Mouse (Mus musculus): ENCODE measurements at regions not wholly inside any gene's neighbourhood (a gene's known extent, or its start where the extent isn't known, plus 50 kb on each side); places are given as distances from the start of the nearest gene placed in this dataset.

DNA sequence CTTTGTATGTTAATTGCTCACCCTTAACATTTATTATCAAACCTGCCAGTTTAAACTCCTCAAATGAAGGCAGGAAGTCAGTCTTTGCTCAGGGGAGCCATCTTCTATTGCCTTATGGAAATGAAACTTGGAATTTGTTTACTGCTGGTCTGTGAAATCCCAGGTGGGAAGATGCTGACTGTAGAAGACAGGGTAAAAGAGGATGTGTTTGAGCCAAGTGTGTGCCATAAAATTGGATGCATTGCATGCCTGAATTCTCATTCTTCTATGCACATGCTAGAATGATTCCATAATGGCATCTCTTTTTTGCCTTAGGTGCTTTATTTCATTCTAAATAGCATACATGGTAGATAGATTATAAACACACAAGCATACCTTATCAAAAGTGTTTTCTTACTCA is 1249.9 kb upstream of the Lrrc6 start:
- in situ Hi-C loops (cut with MboI, MseI): no loop called here

DNA sequence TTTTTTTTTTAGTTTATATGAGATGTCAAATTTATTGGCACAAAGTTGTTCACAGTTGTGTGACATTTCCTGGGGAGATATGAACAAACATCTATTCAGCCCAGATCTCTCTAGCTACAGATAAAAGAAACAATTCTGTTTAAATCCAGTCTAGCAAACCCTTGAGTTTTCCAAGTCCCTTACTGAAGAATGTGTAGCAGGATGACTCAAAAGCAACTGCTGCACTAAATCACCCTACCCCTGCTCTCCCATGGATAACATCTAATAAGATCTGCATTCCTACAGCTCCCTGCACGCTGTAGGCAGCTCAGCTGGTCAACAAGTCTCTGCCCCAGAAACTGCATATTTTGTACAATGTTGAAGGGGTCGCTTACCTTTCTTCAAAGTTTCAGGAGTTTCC is 1242.6 kb upstream of the Lrrc6 start:
- in situ Hi-C loops (cut with MboI, MseI): no loop called here

- in situ Hi-C loops (cut with MboI, MseI): loop anchor here in 1 of 2 experiments (5.0 kb wide), 1 partner anchor 61 kb away; no protein-coding TSS in a partner anchor
Measured at GRCm38 (mm10) chr15:67732988-67733387, 1232.3 kb upstream of the Lrrc6 start.

- in situ Hi-C loops (cut with MboI, MseI): no loop called here
Measured at GRCm38 (mm10) chr15:67729492-67729891, 1228.8 kb upstream of the Lrrc6 start.

DNA sequence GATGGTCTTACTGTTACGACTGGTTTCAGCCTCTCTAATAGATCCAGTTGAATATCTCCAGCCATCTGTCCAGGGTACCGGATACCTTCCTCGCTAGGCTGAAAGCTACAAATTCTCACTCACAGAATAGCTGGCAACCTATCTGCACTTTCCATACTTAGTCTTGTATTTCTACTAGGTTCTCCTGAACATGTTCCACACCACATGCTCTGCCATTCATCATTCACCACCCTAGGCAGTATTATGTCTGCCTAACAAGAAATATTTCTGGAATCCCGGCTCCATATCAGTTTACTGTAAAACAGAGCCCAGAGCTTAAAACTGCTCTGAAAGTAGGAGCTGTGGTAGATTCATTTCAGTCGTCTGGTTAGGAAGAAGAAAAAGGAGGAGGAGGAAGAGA is 1224.5 kb upstream of the Lrrc6 start:
- in situ Hi-C loops (cut with MboI, MseI): no loop called here

- in situ Hi-C loops (cut with MboI, MseI): loop anchor here in 1 of 2 experiments (10.0 kb wide), 1 partner anchor 721 kb away; no protein-coding TSS in a partner anchor
Measured at GRCm38 (mm10) chr15:67714203-67714602, 1213.5 kb upstream of the Lrrc6 start.

- in situ Hi-C loops (cut with MboI, MseI): no loop called here
Measured at GRCm38 (mm10) chr15:67686140-67686539, 1185.4 kb upstream of the Lrrc6 start.

GRCm38 (mm10) chr15:67673276-67673675 is 1172.6 kb upstream of the Lrrc6 start:
- in situ Hi-C loops (cut with MboI, MseI): loop anchor here (5.0 kb wide), 2 partner anchors 51 to 59 kb away; no protein-coding TSS in a partner anchor

GRCm38 (mm10) chr15:67636155-67636554 is 1135.4 kb upstream of the Lrrc6 start:
- in situ Hi-C loops (cut with MboI, MseI): no loop called here

- in situ Hi-C loops (cut with MboI, MseI): no loop called here
Measured at GRCm38 (mm10) chr15:67626704-67627287, 1126.1 kb upstream of the Lrrc6 start.

DNA sequence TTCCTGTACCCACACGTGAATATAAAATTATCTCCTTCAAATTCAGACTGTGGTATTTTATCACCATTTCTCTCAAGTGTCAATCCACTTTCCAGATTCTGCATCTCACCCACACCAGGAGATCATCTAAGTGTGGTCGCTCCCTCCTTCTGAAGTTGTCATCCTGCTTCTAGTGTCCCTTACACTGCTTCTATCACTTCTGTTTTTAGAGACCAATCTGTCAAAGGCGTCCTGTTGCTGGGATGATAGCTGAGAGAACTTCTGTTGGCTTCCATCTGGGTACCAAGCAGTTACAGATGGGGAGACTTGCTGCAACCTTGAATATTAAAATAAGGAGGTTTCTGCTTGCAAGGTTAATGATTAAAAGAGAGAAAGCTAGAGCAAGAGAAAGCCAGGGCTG is 1111.2 kb upstream of the Lrrc6 start:
- in situ Hi-C loops (cut with MboI, MseI): no loop called here

DNA sequence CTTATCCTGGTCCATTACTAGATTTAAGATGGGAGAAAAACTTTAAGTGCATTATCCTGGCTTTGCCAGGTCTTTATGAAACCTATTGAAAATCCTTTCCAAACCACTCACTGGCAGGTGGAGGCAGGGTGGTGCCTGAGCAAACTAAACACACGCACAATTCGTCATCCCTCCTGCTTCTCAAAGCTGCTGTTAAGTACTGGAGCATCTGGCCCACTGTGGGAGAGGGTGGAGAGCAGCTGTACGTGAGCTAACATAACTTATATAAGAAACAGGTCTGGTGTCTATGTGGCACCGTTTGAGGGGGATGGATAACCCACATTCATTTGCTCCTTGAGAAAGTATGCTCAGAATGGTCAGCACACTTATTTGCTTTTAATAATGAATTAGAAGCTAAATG is 1097.7 kb upstream of the Lrrc6 start:
- in situ Hi-C loops (cut with MboI, MseI): no loop called here

DNA sequence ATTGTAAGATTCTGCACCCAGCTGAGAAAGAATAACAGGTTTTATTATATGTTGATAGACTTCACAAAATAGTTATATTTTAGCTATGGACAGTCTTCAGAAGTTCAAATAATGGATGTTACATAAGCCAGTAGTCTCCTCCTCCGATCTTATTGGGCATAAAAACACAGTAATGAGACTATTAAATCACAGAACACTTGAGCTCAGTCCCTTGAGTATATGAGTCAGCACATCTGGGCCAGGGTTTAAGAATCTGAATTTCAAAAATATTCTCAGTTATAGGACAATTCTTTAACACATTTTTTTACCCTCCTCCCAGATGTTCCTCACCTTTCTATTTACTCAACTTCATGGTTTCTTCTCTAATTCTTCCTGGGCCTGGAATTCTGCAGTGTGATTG is 1075.9 kb upstream of the Lrrc6 start:
- in situ Hi-C loops (cut with MboI, MseI): loop anchor here in 1 of 2 experiments (5.0 kb wide), 1 partner anchor 94 kb away; no protein-coding TSS in a partner anchor

GRCm38 (mm10) chr15:67571614-67572013 is 1070.9 kb upstream of the Lrrc6 start:
- in situ Hi-C loops (cut with MboI, MseI): no loop called here

DNA sequence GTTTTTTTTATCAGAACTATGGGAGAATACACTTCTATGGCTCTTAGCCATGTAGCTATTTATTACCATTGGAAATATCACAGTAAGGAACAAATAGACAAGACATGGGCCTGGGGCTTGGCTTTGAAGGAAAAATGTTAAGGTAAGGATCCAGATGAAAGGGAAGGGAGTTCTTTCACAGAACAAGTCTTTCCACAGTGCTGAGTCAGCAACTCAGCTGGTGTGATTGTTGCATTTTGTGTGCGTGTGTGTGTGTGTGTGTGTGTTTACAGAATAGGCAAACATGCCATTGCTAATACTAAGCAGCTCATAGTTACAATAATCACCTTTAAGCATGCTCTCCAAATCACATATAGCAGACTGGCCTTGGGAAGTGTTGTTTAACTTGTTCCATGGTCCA is 1056.6 kb upstream of the Lrrc6 start:
- in situ Hi-C loops (cut with MboI, MseI): loop anchor here in 1 of 2 experiments (10.0 kb wide), 1 partner anchor 1443 kb away; no protein-coding TSS in a partner anchor

GRCm38 (mm10) chr15:67551911-67552310 is 1051.2 kb upstream of the Lrrc6 start:
- in situ Hi-C loops (cut with MboI, MseI): loop anchor here in 1 of 2 experiments (10.0 kb wide), 1 partner anchor 1437 kb away; no protein-coding TSS in a partner anchor

DNA sequence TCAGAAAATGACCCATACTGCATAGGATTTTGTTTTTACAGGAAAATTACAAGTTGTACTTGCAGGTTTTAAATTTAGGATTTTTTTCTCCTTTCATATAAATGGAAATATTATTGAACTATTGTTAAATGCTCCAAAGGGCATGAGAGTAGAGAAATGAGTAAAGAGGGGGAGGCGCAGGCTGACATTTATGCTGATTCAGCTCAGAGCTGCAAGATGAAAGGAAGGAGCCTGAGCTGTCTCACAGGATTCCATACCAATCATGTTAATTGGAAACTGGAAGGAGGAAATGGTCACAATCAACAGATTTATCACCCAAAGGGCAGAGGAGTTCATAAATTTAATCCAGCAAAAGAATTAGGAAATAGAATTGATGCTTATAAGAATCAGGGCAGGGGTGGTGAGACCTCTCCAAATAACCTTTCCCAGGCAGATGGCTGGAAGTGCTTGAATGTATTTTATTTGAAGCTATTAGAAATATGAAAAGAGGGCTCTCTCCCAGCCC is 1046.2 kb upstream of the Lrrc6 start:
- in situ Hi-C loops (cut with MboI, MseI): no loop called here

- in situ Hi-C loops (cut with MboI, MseI): no loop called here
Measured at GRCm38 (mm10) chr15:67545745-67546144, 1045.0 kb upstream of the Lrrc6 start.

DNA sequence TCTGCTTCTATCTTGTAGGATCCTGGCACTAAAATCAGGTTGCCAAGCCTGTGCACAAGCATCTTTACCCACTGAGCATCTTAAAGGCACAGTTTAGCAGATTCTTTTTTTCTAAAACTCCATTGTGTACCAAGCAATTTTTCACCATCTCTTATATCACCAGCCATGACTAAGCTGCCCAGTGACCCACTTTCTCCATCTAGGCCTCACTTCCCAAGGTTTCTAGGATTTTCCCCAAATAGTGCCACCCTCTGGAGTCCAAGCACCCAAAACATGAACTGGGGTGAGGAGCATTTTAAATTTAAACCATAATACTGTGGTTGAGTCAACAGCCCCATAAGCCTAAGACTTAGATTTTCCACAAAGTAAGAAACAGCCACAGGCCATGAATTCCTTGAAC is 1013.0 kb upstream of the Lrrc6 start:
- in situ Hi-C loops (cut with MboI, MseI): no loop called here

- in situ Hi-C loops (cut with MboI, MseI): no loop called here
Measured at GRCm38 (mm10) chr15:67495001-67495658, 994.4 kb upstream of the Lrrc6 start.

GRCm38 (mm10) chr15:67481733-67482132 is 981.0 kb upstream of the Lrrc6 start:
- in situ Hi-C loops (cut with MboI, MseI): loop anchor here in 1 of 2 experiments (5.0 kb wide), 1 partner anchor 96 kb away; no protein-coding TSS in a partner anchor

DNA sequence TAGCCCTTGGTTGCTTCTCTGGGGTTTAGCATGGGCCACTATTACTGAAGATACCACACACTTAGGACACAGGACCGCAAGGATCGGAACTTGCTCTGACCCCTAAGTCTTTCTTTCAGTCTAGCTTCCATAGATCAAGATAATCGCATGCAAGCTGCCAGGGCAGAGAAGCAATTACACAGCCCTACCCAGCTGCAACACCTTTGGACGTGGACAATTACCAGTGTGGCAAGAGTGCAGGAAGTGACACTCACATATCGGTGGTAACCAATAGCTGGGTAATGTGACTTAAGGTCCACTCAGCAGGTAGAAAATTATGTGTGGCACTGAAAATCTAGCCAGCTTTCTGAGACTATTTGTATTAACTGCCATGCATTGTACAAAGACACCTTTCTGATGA is 973.6 kb upstream of the Lrrc6 start:
- in situ Hi-C loops (cut with MboI, MseI): no loop called here

DNA sequence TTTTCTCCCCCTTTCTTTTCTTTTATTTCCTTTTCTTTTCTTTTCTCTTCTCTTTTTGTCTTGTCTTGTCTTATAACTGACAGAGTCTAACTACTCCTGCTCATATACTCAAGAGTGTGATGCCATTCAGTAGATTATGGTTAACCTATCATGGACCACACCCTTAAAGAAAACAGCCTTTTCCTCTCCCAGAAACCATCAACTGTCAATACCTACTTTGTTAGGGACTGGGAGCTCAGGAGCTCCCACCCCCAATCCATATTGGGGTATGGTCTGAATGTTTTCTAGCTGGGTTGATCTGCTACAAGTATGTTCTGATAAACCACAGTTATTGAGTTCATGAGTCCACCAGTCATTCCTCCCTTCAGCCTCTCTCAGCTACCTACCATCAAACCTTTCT is 972.3 kb upstream of the Lrrc6 start:
- in situ Hi-C loops (cut with MboI, MseI): no loop called here
